Mouse (Mus musculus) stomach, embryonic 16.5 days (tissue): Measurements from ENCODE around the gene Plekha5. TPM values are rescaled to one million over a fixed set of nuclear protein-coding genes. Genes with fewer than 3 reads are reported as not detected.

Experiments
- ATAC-seq: fragments of 200-750 bp; cut with Nextera tagmentation; 2 replicates; pipeline ENCODE4 v1.8.0; 2017; ENCODE audit warnings: moderate number of reproducible peaks, moderate TSS enrichment; ENCODE audit not compliant: insufficient read depth, low FRiP score
- H3K27ac ChIP-seq: fragments of 300-500 bp; sonication (generic); 2 replicates; pipeline ENCODE4 v1.5.1; 2014; ENCODE audit warnings: low read length
- H3K27me3 ChIP-seq: fragments of 300-500 bp; sonication (generic); 2 replicates; pipeline ENCODE4 v1.6.1; 2014; ENCODE audit warnings: low read length, control low read depth, mixed read lengths; ENCODE audit not compliant: control insufficient read depth, insufficient read depth
- H3K36me3 ChIP-seq: fragments of 300-500 bp; sonication (generic); 2 replicates; pipeline ENCODE4 v1.6.1; 2014; ENCODE audit warnings: low read length; ENCODE audit not compliant: control insufficient read depth, insufficient read depth
- H3K4me1 ChIP-seq: fragments of 300-500 bp; sonication (generic); 2 replicates; pipeline ENCODE4 v1.6.1; 2014; ENCODE audit warnings: low read length, control low read depth, mixed read lengths; ENCODE audit not compliant: control insufficient read depth, insufficient read depth
- H3K4me2 ChIP-seq: fragments of 300-500 bp; sonication (generic); 2 replicates; pipeline ENCODE4 v1.6.1; 2014; ENCODE audit warnings: low read depth, low read length, mixed read lengths
- H3K4me3 ChIP-seq: fragments of 300-500 bp; sonication (generic); replicated peaks from 2 replicates; pipeline ENCODE4 v1.5.1; 2014; ENCODE audit warnings: mild to moderate bottlenecking, low read length
- H3K9ac ChIP-seq: fragments of 300-500 bp; sonication (generic); 2 replicates; pipeline ENCODE4 v1.6.1; 2014; ENCODE audit warnings: low read length
- H3K9me3 ChIP-seq: fragments of 300-500 bp; sonication (generic); replicated peaks from 2 replicates; pipeline ENCODE4 v1.6.1; 2016; ENCODE audit warnings: low read length, control low read depth; ENCODE audit not compliant: control insufficient read depth
- WGBS: fragments of 180-500 bp; shearing (Covaris S2); extraction: QIAGEN DNeasy Blood & Tissue Kit; methylation state at CpG from one replicate; pipeline ENCODE4 v1.1.7; 2014; 5-methylcytosine and 5-hydroxymethylcytosine counted together
- polyA plus RNA-seq: library from polyadenylated mRNA; unstranded; fragments of >200 nt; fragmentation: Nextera tagmentation; extraction: Ambion mirVana; gene quantifications from 2 replicates; pipeline ENCODE4 v1.2.1, GENCODE M21; 2015

Plekha5 gene
- polyA plus RNA-seq, 1 experiment from 2014 or later: 35.0 TPM

GRCm38 (mm10) chr6:140466841-140467240 lies 43.0 kb downstream of the Plekha5 start:
- 79% methylated on average over 6 of the region's 6 CpGs for WGBS
- Histone ChIP-seq H3K27ac (peak overlapping the region; percentile 34; the same call in 1 of the 2 replicates), H3K9me3 (no peaks in the 10 kb centered on the region)

GRCm38 (mm10) chr6:140467851-140468250 lies 44.0 kb downstream of the Plekha5 start:
- Histone ChIP-seq H3K27ac (no peak overlapping the region), H3K9ac (no peak overlapping the region), H3K4me1 (peaks cover 8% of the 10 kb centered on the region; the same call in 1 of the 2 replicates), H3K27me3 (no peaks in the 10 kb centered on the region), H3K36me3 (no peaks in the 10 kb centered on the region), H3K4me2 (no peak overlapping the region), H3K9me3 (no peaks in the 10 kb centered on the region), H3K4me3 (no peak overlapping the region)
- no peak for ATAC-seq
- WGBS: 94% methylated on average over 12 of the region's 12 CpGs

More at GRCm38 (mm10) chr6:140466841-140467240, 43.0 kb downstream of the Plekha5 start:
- Histone ChIP-seq H3K4me1 (0 out of 2 replicates have a peak, but pooled peaks cover 6% of the 10 kb centered on the region), H3K9ac (no peak overlapping the region), H3K4me2 (no peak overlapping the region), H3K27me3 (no peaks in the 10 kb centered on the region), H3K4me3 (no peak overlapping the region), H3K36me3 (no peaks in the 10 kb centered on the region)
- ATAC-seq: no peak

GRCm38 (mm10) chr6:140469791-140470190 lies 45.9 kb downstream of the Plekha5 start:
- Histone ChIP-seq H3K4me2 (no peak overlapping the region), H3K9ac (no peak overlapping the region), H3K4me1 (peaks cover 8% of the 10 kb centered on the region; the same call in 1 of the 2 replicates), H3K9me3 (no peaks in the 10 kb centered on the region), H3K27me3 (no peaks in the 10 kb centered on the region), H3K36me3 (no peaks in the 10 kb centered on the region), H3K4me3 (no peak overlapping the region), H3K27ac (no peak overlapping the region)
- ATAC-seq: no peak
- WGBS: 70% methylated on average over 6 of the region's 6 CpGs

GRCm38 (mm10) chr6:140471751-140472150 lies 47.9 kb downstream of the Plekha5 start:
- Histone ChIP-seq H3K4me1 (peaks cover 2% of the 10 kb centered on the region; the same call in 1 of the 2 replicates), H3K4me3 (no peak overlapping the region), H3K9me3 (no peaks in the 10 kb centered on the region), H3K9ac (no peak overlapping the region), H3K27ac (no peak overlapping the region), H3K36me3 (no peaks in the 10 kb centered on the region), H3K4me2 (no peak overlapping the region), H3K27me3 (no peaks in the 10 kb centered on the region)
- no peak for ATAC-seq
- 71% methylated on average over 5 of the region's 5 CpGs for WGBS

- H3K9ac ChIP-seq: no peak overlapping the region
- ATAC-seq: no peak
- H3K4me3 ChIP-seq: no peak overlapping the region
- H3K27ac ChIP-seq: no peak overlapping the region
- H3K27me3 ChIP-seq: no peaks in the 10 kb centered on the region
- peaks cover 6% of the 10 kb centered on the region; the same call in 1 of the 2 replicates for H3K4me1 ChIP-seq
- 54% methylated on average over 4 of the region's 4 CpGs for WGBS
- H3K36me3 ChIP-seq: no peaks in the 10 kb centered on the region
- H3K9me3 ChIP-seq: no peaks in the 10 kb centered on the region
- H3K4me2 ChIP-seq: no peak overlapping the region
Observed at GRCm38 (mm10) chr6:140472345-140472744, 48.5 kb downstream of the Plekha5 start.

GRCm38 (mm10) chr6:140475393-140476087 lies 51.7 kb downstream of the Plekha5 start:
- H3K27ac ChIP-seq: no peak overlapping the region
- peaks cover 19% of the 10 kb centered on the region for H3K4me1 ChIP-seq
- H3K36me3 ChIP-seq: no peaks in the 10 kb centered on the region
- no peak overlapping the region for H3K4me2 ChIP-seq
- 79% methylated on average over 9 of the region's 9 CpGs for WGBS
- ATAC-seq: no peak
- H3K9ac ChIP-seq: no peak overlapping the region
- H3K27me3 ChIP-seq: no peaks in the 10 kb centered on the region
- no peak overlapping the region for H3K4me3 ChIP-seq
- H3K9me3 ChIP-seq: no peaks in the 10 kb centered on the region

- H3K27ac ChIP-seq: peak overlapping the region; percentile 23; the same call in 1 of the 2 replicates
- 46% methylated on average over 2 of the region's 2 CpGs for WGBS
- H3K36me3 ChIP-seq: no peaks in the 10 kb centered on the region
- H3K9ac ChIP-seq: no peak overlapping the region
- peaks cover 23% of the 10 kb centered on the region for H3K4me1 ChIP-seq
- no peak overlapping the region for H3K4me2 ChIP-seq
- ATAC-seq: peak; percentile 30; the same call in 1 of the 2 replicates
- H3K27me3 ChIP-seq: no peaks in the 10 kb centered on the region
- H3K9me3 ChIP-seq: no peaks in the 10 kb centered on the region
- no peak overlapping the region for H3K4me3 ChIP-seq
Observed at GRCm38 (mm10) chr6:140476981-140477380, 53.1 kb downstream of the Plekha5 start.

GRCm38 (mm10) chr6:140478031-140478430 lies 54.2 kb downstream of the Plekha5 start:
- 26% methylated on average over 7 of the region's 7 CpGs for WGBS
- Histone ChIP-seq H3K4me2 (peak overlapping the region; percentile 27), H3K36me3 (no peaks in the 10 kb centered on the region), H3K27ac (peak overlapping the region; percentile 55), H3K9me3 (no peaks in the 10 kb centered on the region), H3K4me3 (no peak overlapping the region), H3K4me1 (peaks cover 23% of the 10 kb centered on the region), H3K27me3 (no peaks in the 10 kb centered on the region), H3K9ac (no peak overlapping the region)
- peak; percentile 82; the same call in 1 of the 2 replicates for ATAC-seq

- no peak overlapping the region for H3K9ac ChIP-seq
- WGBS: 90% methylated on average over 5 of the region's 5 CpGs
Observed at GRCm38 (mm10) chr6:140478943-140479342, 55.1 kb downstream of the Plekha5 start.

More at GRCm38 (mm10) chr6:140478943-140479342, 55.1 kb downstream of the Plekha5 start:
- H3K36me3 ChIP-seq: no peaks in the 10 kb centered on the region
- ATAC-seq: no peak
- no peak overlapping the region for H3K4me2 ChIP-seq
- H3K27ac ChIP-seq: no peak overlapping the region
- no peaks in the 10 kb centered on the region for H3K27me3 ChIP-seq
- H3K4me1 ChIP-seq: peaks cover 30% of the 10 kb centered on the region
- no peak overlapping the region for H3K4me3 ChIP-seq
- no peaks in the 10 kb centered on the region for H3K9me3 ChIP-seq
